Mouse (Mus musculus): ENCODE measurements at regions not wholly inside any gene's neighbourhood (a gene's known extent, or its start where the extent isn't known, plus 50 kb on each side); places are given as distances from the start of the nearest gene placed in this dataset.
A peak's percentile ranks its signal among the peaks of the same experiment; 100 is the strongest.

DNA sequence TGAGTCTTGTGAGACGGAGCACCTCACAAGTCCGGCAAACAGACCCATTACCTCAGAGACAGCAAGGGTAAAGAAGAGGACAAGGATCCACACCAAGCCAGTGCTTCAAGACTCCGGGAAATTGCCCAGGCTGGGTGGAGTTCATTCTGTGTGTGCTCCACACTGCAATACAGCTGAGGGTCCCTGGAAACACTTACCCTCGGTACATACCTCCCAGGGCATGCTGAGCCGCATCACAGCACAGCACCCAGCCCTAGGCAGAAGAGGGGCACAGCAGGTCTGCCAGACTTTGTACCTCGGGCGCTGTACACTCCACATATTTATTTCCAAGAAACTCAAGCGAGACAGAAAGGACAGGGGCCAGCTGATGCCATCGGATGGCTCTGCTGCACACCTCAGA, 54.5 kb upstream of the Cmc1 start:
- TF ChIP-seq POLR2A (IDR thresholded peaks at IDR 0.05; ENCODE audit: borderline replicate concordance, extremely low read depth, insufficient read depth, insufficient read length, poor library complexity, severe bottlenecking) (no peak), CTCF (IDR thresholded peaks at IDR 0.05; ENCODE audit: borderline replicate concordance, extremely low read depth, insufficient read depth, insufficient read length) (no peak)
- DNase-seq (ENCODE audit: low read depth) = no peak

DNA sequence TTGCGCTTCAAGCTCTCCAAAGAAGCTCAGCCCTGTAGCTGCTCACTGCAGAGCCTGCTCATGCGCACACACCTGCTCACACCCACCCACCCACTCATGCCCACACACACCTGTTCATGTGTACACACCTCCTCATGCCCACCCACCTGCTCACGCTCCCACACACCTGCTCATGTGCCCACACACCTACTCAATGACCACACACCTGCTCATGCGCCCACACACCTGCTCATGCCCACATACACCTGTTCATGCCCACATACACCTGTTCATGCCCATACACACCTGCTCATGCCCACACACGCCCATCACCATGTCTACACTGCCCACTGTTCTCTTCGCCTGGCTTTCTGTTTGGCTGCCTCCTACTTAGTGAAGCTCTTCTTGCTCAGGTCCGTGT, 56.5 kb upstream of the Cmc1 start:
- no peak for DNase-seq (ENCODE audit: low read depth)

DNA sequence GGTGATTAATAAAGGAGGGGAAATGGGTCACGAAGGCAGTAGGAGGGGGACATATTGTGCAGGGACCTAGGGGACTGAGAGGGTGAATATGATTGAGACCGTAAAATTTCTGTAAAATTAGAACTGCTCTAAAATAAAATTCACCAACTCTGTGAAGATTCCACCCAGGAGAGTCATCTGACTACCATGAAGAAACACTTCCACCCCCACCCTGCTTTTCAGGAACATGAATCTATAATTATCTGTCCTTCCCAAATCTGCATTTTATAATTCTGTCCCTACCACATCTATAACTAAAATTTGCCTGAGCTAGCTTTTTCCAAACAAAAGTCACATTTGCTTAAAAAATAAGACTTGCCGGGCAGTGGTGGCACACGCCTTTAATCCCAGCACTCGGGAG, 69.7 kb upstream of the Cmc1 start:
- no peak for DNase-seq (ENCODE audit: low read depth)
- TF ChIP-seq CTCF (IDR thresholded peaks at IDR 0.05; ENCODE audit: borderline replicate concordance, extremely low read depth, insufficient read depth, insufficient read length) (no peak), POLR2A (IDR thresholded peaks at IDR 0.05; ENCODE audit: borderline replicate concordance, extremely low read depth, insufficient read depth, insufficient read length, poor library complexity, severe bottlenecking) (no peak)

More for the DNA sequence above, 56.5 kb upstream of the Cmc1 start:
- TF ChIP-seq CTCF (IDR thresholded peaks at IDR 0.05; ENCODE audit: borderline replicate concordance, extremely low read depth, insufficient read depth, insufficient read length) = no peak
- TF ChIP-seq POLR2A (IDR thresholded peaks at IDR 0.05; ENCODE audit: borderline replicate concordance, extremely low read depth, insufficient read depth, insufficient read length, poor library complexity, severe bottlenecking) = no peak

GRCm38 (mm10) chr9:118221186-118221585, 71.2 kb upstream of the Cmc1 start:
- no peak for DNase-seq (ENCODE audit: low read depth)
- TF ChIP-seq POLR2A (IDR thresholded peaks at IDR 0.05; ENCODE audit: borderline replicate concordance, extremely low read depth, insufficient read depth, insufficient read length, poor library complexity, severe bottlenecking) (no peak), CTCF (IDR thresholded peaks at IDR 0.05; ENCODE audit: borderline replicate concordance, extremely low read depth, insufficient read depth, insufficient read length) (no peak)

DNA sequence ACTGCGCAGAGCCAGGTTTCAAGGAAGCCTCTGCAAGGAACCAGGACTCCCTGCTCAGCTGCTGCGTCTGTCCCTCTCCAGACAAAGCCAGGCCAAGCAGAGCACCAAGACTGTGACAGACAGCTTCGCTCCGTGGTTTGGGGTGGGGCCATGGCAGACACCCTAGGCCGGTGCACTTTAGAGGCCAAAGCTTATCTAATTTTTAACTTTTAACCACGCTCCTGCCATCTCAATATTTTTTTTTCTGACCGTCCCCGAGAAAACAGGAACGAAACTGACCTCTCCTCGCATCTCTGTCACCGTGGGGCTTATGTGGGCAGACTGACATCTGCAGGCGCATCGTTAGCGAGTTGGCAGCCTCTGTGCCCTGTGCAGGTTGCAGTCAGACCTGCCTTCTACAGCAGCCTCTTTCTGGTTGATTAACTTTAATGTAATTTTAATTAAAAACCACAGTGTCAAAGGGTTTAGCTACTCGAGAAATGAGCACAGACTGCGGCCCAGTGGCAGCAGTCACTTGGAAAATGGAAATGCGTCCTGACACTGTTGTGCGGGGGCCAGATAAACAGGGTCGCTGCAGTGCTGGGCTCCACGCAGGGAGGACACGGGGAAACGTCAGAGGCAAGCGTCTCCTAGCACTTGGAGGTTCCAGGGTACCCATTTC, 77.6 kb upstream of the Cmc1 start:
- DNase-seq (ENCODE audit: low read depth) = peak; percentile 84

GRCm38 (mm10) chr9:118228691-118229427, 78.9 kb upstream of the Cmc1 start:
- TF ChIP-seq CTCF (IDR thresholded peaks at IDR 0.05; ENCODE audit: borderline replicate concordance, extremely low read depth, insufficient read depth, insufficient read length) (no peak), POLR2A (IDR thresholded peaks at IDR 0.05; ENCODE audit: borderline replicate concordance, extremely low read depth, insufficient read depth, insufficient read length, poor library complexity, severe bottlenecking) (no peak)
- DNase-seq (ENCODE audit: low read depth) = peak; percentile 90

More for the DNA sequence above, 77.6 kb upstream of the Cmc1 start:
- TF ChIP-seq POLR2A (IDR thresholded peaks at IDR 0.05; ENCODE audit: borderline replicate concordance, extremely low read depth, insufficient read depth, insufficient read length, poor library complexity, severe bottlenecking) (no peak), CTCF (IDR thresholded peaks at IDR 0.05; ENCODE audit: borderline replicate concordance, extremely low read depth, insufficient read depth, insufficient read length) (no peak)

- DNase-seq (ENCODE audit: low read depth) = peak; percentile 61
- TF ChIP-seq CTCF (IDR thresholded peaks at IDR 0.05; ENCODE audit: borderline replicate concordance, extremely low read depth, insufficient read depth, insufficient read length) (no peak), POLR2A (IDR thresholded peaks at IDR 0.05; ENCODE audit: borderline replicate concordance, extremely low read depth, insufficient read depth, insufficient read length, poor library complexity, severe bottlenecking) (no peak)
Observed at GRCm38 (mm10) chr9:118240711-118241110, 90.7 kb upstream of the Cmc1 start.

GRCm38 (mm10) chr9:118246820-118247628, 97.0 kb upstream of the Cmc1 start:
- no peak for TF ChIP-seq CTCF (IDR thresholded peaks at IDR 0.05; ENCODE audit: borderline replicate concordance, extremely low read depth, insufficient read depth, insufficient read length)
- no peak for TF ChIP-seq POLR2A (IDR thresholded peaks at IDR 0.05; ENCODE audit: borderline replicate concordance, extremely low read depth, insufficient read depth, insufficient read length, poor library complexity, severe bottlenecking)
- peak; percentile 94 for DNase-seq (ENCODE audit: low read depth)

DNA sequence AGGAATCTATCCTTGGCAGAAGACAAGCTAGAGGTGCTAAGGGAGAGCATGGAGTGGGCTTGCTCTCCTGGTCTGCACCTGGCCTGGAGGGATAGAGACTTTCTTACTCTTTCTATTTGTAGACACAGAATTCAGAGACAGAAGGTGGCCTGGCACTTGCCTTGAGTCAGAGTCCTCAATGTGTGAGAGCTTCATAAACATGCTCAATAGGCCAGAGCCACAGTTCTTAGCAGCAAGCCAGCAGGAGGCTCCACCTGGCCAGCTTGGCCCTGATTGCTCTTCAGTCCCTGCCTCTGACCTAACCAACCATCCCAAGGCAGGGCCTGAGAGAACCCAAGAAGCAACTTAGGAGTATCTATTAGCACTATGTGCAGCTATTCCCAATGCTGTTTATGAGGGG, 103.9 kb upstream of the Cmc1 start:
- peak; percentile 25 for DNase-seq (ENCODE audit: low read depth)

DNA sequence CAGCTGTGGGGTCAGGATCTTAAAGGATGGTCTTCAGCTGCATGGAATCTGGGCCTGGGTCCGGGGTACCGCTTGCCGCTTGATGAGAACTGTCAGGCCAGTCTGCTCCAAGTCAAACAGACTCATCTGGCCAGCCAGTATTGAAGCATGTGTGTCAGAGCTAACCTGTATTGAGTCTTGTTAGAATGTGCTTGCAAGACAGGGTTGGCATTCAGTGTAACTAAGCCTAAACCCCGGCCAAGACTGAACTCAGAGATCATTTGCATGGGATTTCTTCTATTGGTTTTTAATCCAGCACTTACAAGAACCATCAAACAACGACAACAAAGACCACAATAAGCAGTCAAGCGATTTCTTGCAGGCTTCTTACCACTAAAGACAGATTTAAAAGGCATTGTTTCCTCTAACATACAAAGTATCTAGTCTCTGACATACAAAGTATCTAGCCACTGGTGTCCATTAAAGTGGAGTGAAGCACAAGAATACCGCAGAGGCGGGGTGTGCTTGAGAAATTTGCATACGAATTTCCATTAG, 105.3 kb upstream of the Cmc1 start:
- TF ChIP-seq CTCF (IDR thresholded peaks at IDR 0.05; ENCODE audit: borderline replicate concordance, extremely low read depth, insufficient read depth, insufficient read length) (no peak), POLR2A (IDR thresholded peaks at IDR 0.05; ENCODE audit: borderline replicate concordance, extremely low read depth, insufficient read depth, insufficient read length, poor library complexity, severe bottlenecking) (no peak)
- DNase-seq (ENCODE audit: low read depth) = no peak

More for the DNA sequence above, 103.9 kb upstream of the Cmc1 start:
- TF ChIP-seq CTCF (IDR thresholded peaks at IDR 0.05; ENCODE audit: borderline replicate concordance, extremely low read depth, insufficient read depth, insufficient read length) = no peak

- no peak for TF ChIP-seq CTCF (IDR thresholded peaks at IDR 0.05; ENCODE audit: borderline replicate concordance, extremely low read depth, insufficient read depth, insufficient read length)
- no peak for TF ChIP-seq POLR2A (IDR thresholded peaks at IDR 0.05; ENCODE audit: borderline replicate concordance, extremely low read depth, insufficient read depth, insufficient read length, poor library complexity, severe bottlenecking)
Observed at GRCm38 (mm10) chr9:118255751-118256266, 105.8 kb upstream of the Cmc1 start.

More at GRCm38 (mm10) chr9:118255751-118256266, 105.8 kb upstream of the Cmc1 start:
- peak; percentile 98 for DNase-seq (ENCODE audit: low read depth)
